Mouse (Mus musculus) right cerebral cortex, postnatal 10 days (tissue): ENCODE results near the gene 4933425L06Rik.

Source experiments
- DNase-seq, 2 experiments: peaks; one replicate each; pipeline ENCODE4 v3.0.0; 2021; ENCODE audit warnings: low spot score in 2 of 2

Gene 4933425L06Rik

GRCm38 (mm10) chr13:105081862-105082261 is at the start of gene 4933425L06Rik:
Gene 4933425L06Rik (plus strand): TSS chr13:105082122.
- DNase-seq = no peak

GRCm38 (mm10) chr13:105037816-105038215 is 44.1 kb upstream of the 4933425L06Rik start:
- peak in 1 of 2 experiments; percentile 34 for DNase-seq

- no peak for DNase-seq
Measured at GRCm38 (mm10) chr13:105038334-105038733, 43.6 kb upstream of the 4933425L06Rik start.

- DNase-seq = no peak
Measured at GRCm38 (mm10) chr13:105043882-105044281, 38.0 kb upstream of the 4933425L06Rik start.

DNA sequence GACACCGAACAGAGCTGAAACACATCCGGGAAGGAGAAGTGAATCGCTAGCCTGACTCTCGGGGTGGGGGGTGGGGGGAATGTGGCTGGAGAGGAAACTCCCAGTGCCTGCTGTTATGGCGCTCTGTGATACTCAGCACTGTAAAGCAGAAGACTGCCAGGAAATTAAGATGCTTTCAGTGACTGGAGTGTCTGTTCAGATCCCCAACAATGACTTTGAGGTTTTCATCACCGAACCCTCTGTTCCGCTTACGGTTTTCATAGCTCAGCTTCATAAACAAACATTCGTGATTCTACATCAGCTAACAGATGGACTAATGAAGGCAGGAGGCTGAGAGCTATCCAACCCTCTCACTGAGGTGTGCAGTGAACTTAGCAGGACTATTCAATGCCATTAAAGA is 34.5 kb upstream of the 4933425L06Rik start:
- no peak for DNase-seq

- peak in 1 of 2 experiments; percentile 55 for DNase-seq
Measured at GRCm38 (mm10) chr13:105048662-105049061, 33.3 kb upstream of the 4933425L06Rik start.

DNA sequence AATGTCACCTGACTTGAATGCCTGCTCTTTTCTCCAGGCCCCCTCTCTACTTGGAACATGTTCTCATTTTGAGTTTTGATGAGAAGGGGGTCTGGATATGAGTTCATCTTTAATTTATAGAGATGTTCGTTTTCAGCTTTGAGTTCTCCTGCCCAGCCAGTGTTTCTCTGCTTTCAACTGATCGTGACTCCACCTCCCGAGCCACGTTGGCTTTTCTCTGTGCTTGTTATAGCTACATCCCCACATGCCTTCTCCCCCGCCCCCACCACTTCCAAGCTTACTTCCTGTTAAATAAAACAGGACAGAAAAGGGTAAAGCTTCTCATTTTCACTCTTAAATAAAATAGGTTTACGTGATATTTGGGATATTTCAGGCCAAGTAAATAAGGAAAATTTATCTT is 30.5 kb upstream of the 4933425L06Rik start:
- peak; percentile 67 to 68 for DNase-seq

GRCm38 (mm10) chr13:105053618-105054017 is 28.3 kb upstream of the 4933425L06Rik start:
- peak in 1 of 2 experiments; percentile 60 for DNase-seq

DNA sequence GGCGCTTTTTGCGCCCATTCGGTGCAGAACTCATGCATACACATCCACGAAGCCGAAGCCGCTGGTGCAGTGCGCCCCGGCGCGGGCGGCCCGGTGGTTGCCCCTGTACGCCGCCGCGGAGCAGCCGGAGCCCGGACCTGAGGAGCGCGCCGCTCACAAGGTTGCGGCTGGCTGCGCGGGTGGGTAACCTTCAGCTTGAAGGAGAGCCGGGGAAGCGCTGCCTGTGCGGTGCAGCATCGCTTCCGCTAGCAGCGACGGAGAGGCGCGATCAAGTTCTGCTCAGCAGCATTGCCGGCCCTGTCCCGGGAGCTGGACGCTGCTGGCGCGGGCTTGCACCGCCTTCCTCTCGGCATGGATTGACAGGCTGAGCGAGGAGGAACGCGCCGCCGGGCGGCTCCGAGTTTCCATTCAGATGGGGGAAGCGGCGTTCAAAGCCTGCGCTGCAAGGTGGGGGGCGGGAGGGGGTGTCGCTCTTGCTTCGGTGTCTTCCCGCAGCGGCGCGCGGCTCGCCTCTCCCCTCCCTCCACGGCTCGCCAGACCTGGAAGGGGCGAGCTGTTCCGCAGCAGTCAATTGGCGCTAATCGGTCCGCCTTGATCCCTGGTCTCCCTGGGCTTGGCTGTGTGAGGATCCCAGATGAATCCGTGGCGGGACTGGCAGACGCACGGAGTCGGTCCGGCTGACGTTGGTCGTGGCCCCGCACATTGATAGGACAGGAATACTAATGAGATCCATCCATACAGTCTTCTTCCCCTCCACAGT is 27.6 kb upstream of the 4933425L06Rik start, which contains the start of gene Rgs7bp:
TSS of gene Rgs7bp (minus strand) at position 750 of the 760 bp plus-strand sequence.
- peak; percentile 90 to 91 for DNase-seq

DNA sequence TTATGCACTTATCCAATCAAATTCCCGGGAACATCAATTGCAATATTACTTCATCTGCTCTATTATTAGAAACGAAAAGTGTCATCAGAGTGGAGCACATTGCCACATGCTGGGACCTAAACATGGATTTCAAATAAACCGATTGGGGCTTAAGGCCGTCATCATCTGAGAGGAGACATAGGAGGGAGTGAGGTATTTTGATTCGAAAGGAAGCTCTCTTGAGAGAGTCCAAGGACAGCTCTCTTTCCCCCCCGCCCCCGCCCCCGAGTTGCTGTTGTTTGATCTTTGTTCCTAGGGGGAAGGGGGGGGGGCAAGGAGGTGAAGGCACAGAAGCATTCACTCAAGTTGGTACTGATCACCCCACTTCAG is 27.0 kb upstream of the 4933425L06Rik start:
- no peak for DNase-seq

GRCm38 (mm10) chr13:105055374-105055773 is 26.5 kb upstream of the 4933425L06Rik start:
- DNase-seq = no peak

DNA sequence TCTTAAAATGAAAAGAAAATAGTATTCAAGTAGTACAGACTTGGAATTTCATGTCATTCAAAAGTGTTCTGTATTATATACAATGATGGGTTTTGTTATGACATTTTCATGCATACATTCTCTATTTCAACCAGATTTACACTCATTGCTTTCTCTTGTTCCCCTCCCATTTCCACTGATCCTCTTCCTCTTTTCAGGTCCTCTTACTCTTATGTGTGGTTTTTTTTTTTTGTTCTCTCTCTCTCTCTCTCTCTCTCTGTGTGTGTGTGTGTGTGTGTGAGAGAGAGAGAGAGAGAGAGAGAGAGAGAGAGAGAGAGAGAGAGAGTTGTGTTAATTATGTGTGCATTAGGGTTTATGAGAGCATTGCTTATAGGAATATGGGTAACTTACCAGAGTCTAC is 15.8 kb upstream of the 4933425L06Rik start:
- no peak for DNase-seq

GRCm38 (mm10) chr13:105066890-105067845 is 14.8 kb upstream of the 4933425L06Rik start:
- DNase-seq = no peak

GRCm38 (mm10) chr13:105089276-105089675 is 7.4 kb downstream of the 4933425L06Rik start:
- DNase-seq = no peak

GRCm38 (mm10) chr13:105096316-105096715 is 14.4 kb downstream of the 4933425L06Rik start:
- no peak for DNase-seq

GRCm38 (mm10) chr13:105100705-105101104 is 18.8 kb downstream of the 4933425L06Rik start:
- no peak for DNase-seq

DNA sequence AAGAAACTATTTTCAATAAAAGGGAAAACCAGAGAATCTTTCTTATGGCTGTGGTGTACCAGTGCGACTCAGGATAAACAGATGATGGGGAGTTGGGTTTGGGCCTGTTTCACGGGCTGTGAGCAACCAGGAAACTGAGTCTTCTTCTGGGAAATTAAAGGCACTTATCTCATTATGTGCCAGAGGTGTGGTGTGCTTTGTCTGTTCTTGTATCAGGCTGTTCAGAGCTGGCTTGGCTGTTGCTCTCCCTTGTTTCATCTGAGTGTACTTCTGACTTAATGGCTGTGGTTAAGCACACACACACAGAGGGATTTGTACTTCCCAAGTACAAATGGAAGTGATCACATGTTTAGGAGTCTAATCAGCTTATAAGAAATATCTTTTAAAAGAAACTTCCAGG is 22.5 kb downstream of the 4933425L06Rik start:
- no peak for DNase-seq

DNA sequence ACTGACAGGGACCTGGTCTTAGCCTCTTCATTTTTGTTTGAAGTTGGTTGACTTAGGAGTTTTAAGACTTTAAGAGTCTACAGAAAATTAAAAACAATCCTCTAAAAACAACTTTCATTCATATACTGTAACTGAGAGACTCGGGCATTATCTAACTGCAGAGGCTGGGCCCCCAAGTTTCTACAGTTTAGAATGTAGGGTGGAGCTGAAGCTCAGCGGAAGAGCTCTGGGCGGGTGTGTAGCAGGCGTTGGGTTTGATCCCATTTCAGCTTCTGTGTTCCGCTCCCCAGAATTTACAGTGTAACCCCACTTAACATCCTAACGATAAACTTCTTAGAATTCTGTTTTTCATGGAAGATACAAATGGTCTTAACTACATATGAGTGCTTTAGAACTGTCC is 29.7 kb downstream of the 4933425L06Rik start:
- DNase-seq = no peak

GRCm38 (mm10) chr13:105121617-105122016 is 39.7 kb downstream of the 4933425L06Rik start:
- no peak for DNase-seq

DNA sequence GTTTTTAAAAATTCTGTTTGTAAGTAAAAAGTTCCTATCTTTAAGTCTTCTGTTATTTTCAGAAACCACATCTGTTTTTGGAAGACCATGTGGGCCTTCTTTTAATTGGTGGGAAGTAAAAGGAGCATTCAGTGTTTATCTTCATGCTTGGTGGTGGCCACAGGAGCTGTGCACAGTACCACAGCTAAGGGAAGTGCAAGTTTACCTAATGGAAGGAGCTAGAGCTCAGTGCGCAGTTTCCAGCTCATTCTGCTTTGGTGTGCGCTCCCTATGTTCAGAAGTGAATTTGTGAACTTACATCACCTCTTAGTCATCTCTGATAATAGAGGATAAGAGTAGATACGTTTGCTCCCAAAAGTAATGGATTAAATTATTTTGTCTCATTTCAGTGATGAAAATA is 40.2 kb downstream of the 4933425L06Rik start:
- DNase-seq = no peak

GRCm38 (mm10) chr13:105130080-105130479 is 48.2 kb downstream of the 4933425L06Rik start:
- DNase-seq = no peak

GRCm38 (mm10) chr13:105132370-105132769 is 50.4 kb downstream of the 4933425L06Rik start:
- no peak for DNase-seq
